Mouse (Mus musculus): ENCODE measurements around the gene Trpc4ap. TPM values are rescaled to one million over a fixed set of nuclear protein-coding genes. Genes with fewer than 3 reads are reported as not detected.
A peak's percentile ranks its signal among the peaks of the same experiment; 100 is the strongest.
"Not testable (repeated sequence)": the region's sequence is repeated elsewhere in the genome, so short reads cannot be mapped to it uniquely, and the experiment has no call there.

Trpc4ap gene
- polyA plus RNA-seq, 1 experiment from 2014 or later = 66.5 TPM

GRCm38 (mm10) chr2:155717082-155717990 lies 25.2 kb upstream of the Trpc4ap start:
- ATAC-seq (ENCODE audit: low FRiP score, low TSS enrichment) (peak; percentile 46; the same call in 1 of the 2 replicates), DNase-seq (ENCODE audit: low spot score) (peak; percentile 36)
- Histone ChIP-seq H3K27me3 (ENCODE audit: control insufficient read depth, insufficient read depth, low read length) (no peaks in the 10 kb centered on the region), H3K4me2 (replicated peaks; ENCODE audit: low read depth) (no peak overlapping the region), H3K36me3 (ENCODE audit: control insufficient read depth, insufficient read depth, low read length) (peaks cover 12% of the 10 kb centered on the region), H3K4me3 (ENCODE audit: low read depth, low read length) (no peak overlapping the region), H3K4me1 (replicated peaks; ENCODE audit: control insufficient read depth, insufficient read depth) (no peaks in the 10 kb centered on the region), H3K27ac (replicated peaks) (no peak overlapping the region), H3K9ac (ENCODE audit: low read length) (no peak overlapping the region), H3K9me3 (ENCODE audit: control insufficient read depth, low read length) (no peaks in the 10 kb centered on the region)
- 71% methylated on average over 12 of the region's 12 CpGs for WGBS
- no peak for TF ChIP-seq CTCF (IDR thresholded peaks at IDR 0.05; ENCODE audit: low read depth)
- TF ChIP-seq EP300 (optimal IDR thresholded peaks at IDR 0.05) = no peak

DNA sequence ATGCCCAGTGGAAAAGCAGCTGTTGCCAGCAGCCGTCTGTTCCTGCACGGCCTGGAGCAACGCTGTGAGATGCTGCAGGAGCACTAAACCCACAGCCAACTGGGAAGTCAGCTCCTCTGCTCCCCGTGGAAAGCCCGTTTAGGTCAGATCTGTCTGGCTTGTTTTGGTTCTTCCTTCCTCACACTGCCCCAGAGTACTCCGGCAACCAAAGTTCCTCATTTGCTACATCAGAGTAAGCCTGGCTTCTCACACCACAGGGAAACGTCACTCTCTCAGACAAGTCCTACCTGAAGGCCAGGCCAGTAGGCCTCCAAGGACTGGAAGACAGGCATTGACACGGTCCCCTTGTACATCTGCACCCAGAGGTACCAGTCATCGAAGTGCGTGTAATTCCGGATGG lies 18.4 kb upstream of the Trpc4ap start:
- Histone ChIP-seq H3K36me3 (ENCODE audit: control insufficient read depth, insufficient read depth, low read length) (peaks cover 28% of the 10 kb centered on the region), H3K4me2 (replicated peaks; ENCODE audit: low read depth) (no peak overlapping the region), H3K27me3 (ENCODE audit: control insufficient read depth, insufficient read depth, low read length) (no peaks in the 10 kb centered on the region), H3K27ac (replicated peaks) (no peak overlapping the region), H3K4me1 (replicated peaks; ENCODE audit: control insufficient read depth, insufficient read depth) (no peaks in the 10 kb centered on the region), H3K9me3 (ENCODE audit: control insufficient read depth, low read length) (no peaks in the 10 kb centered on the region), H3K4me3 (ENCODE audit: low read depth, low read length) (no peak overlapping the region), H3K9ac (ENCODE audit: low read length) (no peak overlapping the region)
- 78% methylated on average over 11 of the region's 11 CpGs for WGBS
- TF ChIP-seq CTCF (IDR thresholded peaks at IDR 0.05; ENCODE audit: low read depth) (no peak), EP300 (optimal IDR thresholded peaks at IDR 0.05) (no peak)
- no peak for ATAC-seq (ENCODE audit: low FRiP score, low TSS enrichment)
- DNase-seq (ENCODE audit: low spot score) = no peak

DNA sequence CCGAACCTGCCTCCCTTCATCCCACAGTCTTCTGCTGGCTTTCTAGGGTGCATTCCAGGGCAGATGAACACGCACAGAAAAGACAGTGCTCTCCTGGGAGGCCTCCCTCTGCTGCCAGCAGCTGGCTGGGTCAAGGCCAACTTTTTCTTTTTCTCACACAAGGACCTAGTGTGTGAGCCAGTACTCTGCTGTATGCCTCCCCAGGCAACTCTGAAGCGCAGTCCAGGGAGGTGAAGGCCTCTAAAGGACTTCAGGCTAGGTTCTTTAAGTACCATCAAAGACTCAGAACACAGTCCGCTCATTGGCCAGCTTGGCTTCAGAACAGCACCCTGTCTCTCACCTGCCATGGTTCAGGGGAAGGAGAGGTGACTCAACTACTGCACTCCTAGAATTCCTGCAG lies 15.1 kb upstream of the Trpc4ap start:
- Histone ChIP-seq H3K9ac (ENCODE audit: low read length) (no peak overlapping the region), H3K36me3 (ENCODE audit: control insufficient read depth, insufficient read depth, low read length) (peaks cover 24% of the 10 kb centered on the region), H3K4me3 (ENCODE audit: low read depth, low read length) (no peak overlapping the region), H3K9me3 (ENCODE audit: control insufficient read depth, low read length) (no peaks in the 10 kb centered on the region), H3K27ac (replicated peaks) (no peak overlapping the region), H3K27me3 (ENCODE audit: control insufficient read depth, insufficient read depth, low read length) (no peaks in the 10 kb centered on the region), H3K4me1 (replicated peaks; ENCODE audit: control insufficient read depth, insufficient read depth) (no peaks in the 10 kb centered on the region), H3K4me2 (replicated peaks; ENCODE audit: low read depth) (no peak overlapping the region)
- no peak for TF ChIP-seq EP300 (optimal IDR thresholded peaks at IDR 0.05)
- no peak for TF ChIP-seq CTCF (IDR thresholded peaks at IDR 0.05; ENCODE audit: low read depth)
- no peak for DNase-seq (ENCODE audit: low spot score)
- 70% methylated on average over 4 of the region's 4 CpGs for whole genome bisulfite sequencing
- ATAC-seq (ENCODE audit: low FRiP score, low TSS enrichment) = no peak

DNA sequence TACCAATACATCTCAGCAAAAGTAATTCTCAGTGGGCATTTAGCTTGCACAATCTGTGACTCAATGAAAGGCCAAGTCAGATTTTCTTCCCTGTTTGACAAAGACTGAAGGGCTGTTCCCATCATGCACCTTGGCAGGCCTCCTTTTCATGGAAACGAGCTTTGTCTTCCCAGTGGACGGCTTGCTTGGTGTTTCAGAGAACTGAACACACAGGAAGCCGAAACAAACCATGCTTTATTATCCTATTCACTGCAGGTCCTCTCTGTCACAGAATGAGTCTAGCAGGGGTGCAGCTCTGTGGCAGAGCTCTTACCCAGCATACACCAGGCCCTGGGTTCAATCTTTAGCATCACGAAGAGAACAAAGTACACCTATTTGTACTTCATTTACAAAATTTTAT lies 11.4 kb upstream of the Trpc4ap start:
- no peak overlapping the region for H3K4me3 ChIP-seq (ENCODE audit: low read depth, low read length)
- H3K36me3 ChIP-seq (ENCODE audit: control insufficient read depth, insufficient read depth, low read length) = peaks cover 16% of the 10 kb centered on the region
- no peaks in the 10 kb centered on the region for H3K4me1 ChIP-seq (replicated peaks; ENCODE audit: control insufficient read depth, insufficient read depth)
- TF ChIP-seq EP300 (optimal IDR thresholded peaks at IDR 0.05) = no peak
- no peak for TF ChIP-seq CTCF (IDR thresholded peaks at IDR 0.05; ENCODE audit: low read depth)
- WGBS = 62% methylated on average over 4 of the region's 4 CpGs
- no peak overlapping the region for H3K4me2 ChIP-seq (replicated peaks; ENCODE audit: low read depth)
- no peaks in the 10 kb centered on the region for H3K9me3 ChIP-seq (ENCODE audit: control insufficient read depth, low read length)
- no peaks in the 10 kb centered on the region for H3K27me3 ChIP-seq (ENCODE audit: control insufficient read depth, insufficient read depth, low read length)
- no peak overlapping the region for H3K9ac ChIP-seq (ENCODE audit: low read length)
- DNase-seq (ENCODE audit: low spot score) (no peak), ATAC-seq (ENCODE audit: low FRiP score, low TSS enrichment) (no peak)
- H3K27ac ChIP-seq (replicated peaks) = no peak overlapping the region

DNA sequence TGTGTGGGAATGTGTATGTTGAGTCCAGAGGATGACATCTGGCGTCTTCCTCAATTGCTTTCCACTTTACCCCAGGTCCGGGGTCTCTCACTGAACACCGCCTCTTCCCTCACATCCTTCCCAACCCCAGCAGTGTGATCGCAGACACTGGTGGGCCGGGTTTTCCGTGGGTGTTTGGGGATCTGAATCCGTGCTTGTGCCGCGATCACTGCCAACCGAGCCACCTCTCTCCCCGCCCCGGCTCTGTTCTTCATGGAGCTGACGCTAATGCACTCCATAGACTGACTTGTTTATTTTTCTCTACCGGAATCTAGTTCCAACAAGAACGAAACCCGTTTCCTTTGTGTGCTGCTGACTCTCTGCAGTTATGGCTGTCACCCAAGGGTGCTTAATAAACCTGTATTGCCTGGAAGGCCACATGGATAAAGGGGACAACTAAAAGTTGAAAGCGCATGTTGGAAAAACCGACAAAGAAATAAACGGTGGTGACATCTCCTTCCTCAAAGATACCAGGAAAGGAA lies 9.3 kb upstream of the Trpc4ap start:
- DNase-seq (ENCODE audit: low spot score) (peak; percentile 36), ATAC-seq (ENCODE audit: low FRiP score, low TSS enrichment) (peak; percentile 63)
- H3K9ac ChIP-seq (ENCODE audit: low read length) = no peak overlapping the region
- H3K4me2 ChIP-seq (replicated peaks; ENCODE audit: low read depth) = no peak overlapping the region
- TF ChIP-seq EP300 (optimal IDR thresholded peaks at IDR 0.05) (no peak), CTCF (IDR thresholded peaks at IDR 0.05; ENCODE audit: low read depth) (no peak)
- no peaks in the 10 kb centered on the region for H3K27me3 ChIP-seq (ENCODE audit: control insufficient read depth, insufficient read depth, low read length)
- no peaks in the 10 kb centered on the region for H3K4me1 ChIP-seq (replicated peaks; ENCODE audit: control insufficient read depth, insufficient read depth)
- peaks cover 8% of the 10 kb centered on the region for H3K36me3 ChIP-seq (ENCODE audit: control insufficient read depth, insufficient read depth, low read length)
- peak overlapping the region; percentile 84 for H3K27ac ChIP-seq (replicated peaks)
- 56% methylated on average over 19 of the region's 19 CpGs for WGBS
- no peaks in the 10 kb centered on the region for H3K9me3 ChIP-seq (ENCODE audit: control insufficient read depth, low read length)
- H3K4me3 ChIP-seq (ENCODE audit: low read depth, low read length) = no peak overlapping the region

DNA sequence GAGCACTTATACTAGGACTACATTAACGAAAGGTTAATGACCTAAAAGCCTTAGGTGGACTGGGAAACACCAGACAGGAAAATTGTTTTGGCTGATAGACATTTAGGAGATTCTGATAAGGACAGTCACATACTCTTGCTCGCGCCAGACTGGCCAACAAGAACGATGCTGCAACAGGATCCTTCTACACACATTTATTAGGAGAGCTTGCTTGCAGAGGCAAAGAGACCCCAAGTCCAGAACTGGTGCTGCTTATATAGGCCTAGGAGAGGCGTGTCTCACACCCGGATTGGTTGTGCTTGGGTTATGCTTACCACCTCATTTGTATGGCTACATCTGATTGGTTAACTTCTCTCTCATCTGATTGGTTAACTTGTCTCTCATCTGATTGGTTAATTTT lies 6.3 kb upstream of the Trpc4ap start:
- not testable (repeated sequence) for H3K36me3 ChIP-seq (ENCODE audit: control insufficient read depth, insufficient read depth, low read length); H3K4me3 ChIP-seq (ENCODE audit: low read depth, low read length); H3K9me3 ChIP-seq (ENCODE audit: control insufficient read depth, low read length); H3K27me3 ChIP-seq (ENCODE audit: control insufficient read depth, insufficient read depth, low read length); H3K4me1 ChIP-seq (replicated peaks; ENCODE audit: control insufficient read depth, insufficient read depth); H3K9ac ChIP-seq (ENCODE audit: low read length); ATAC-seq (ENCODE audit: low FRiP score, low TSS enrichment); H3K27ac ChIP-seq (replicated peaks); H3K4me2 ChIP-seq (replicated peaks; ENCODE audit: low read depth); DNase-seq (ENCODE audit: low spot score)
- WGBS = 90% methylated on average over 6 of the region's 6 CpGs

All from stomach, postnatal 0 days (tissue).